Comparison of ENCODE assay signal across 10 mouse cellular contexts in the genomic region with DNA sequence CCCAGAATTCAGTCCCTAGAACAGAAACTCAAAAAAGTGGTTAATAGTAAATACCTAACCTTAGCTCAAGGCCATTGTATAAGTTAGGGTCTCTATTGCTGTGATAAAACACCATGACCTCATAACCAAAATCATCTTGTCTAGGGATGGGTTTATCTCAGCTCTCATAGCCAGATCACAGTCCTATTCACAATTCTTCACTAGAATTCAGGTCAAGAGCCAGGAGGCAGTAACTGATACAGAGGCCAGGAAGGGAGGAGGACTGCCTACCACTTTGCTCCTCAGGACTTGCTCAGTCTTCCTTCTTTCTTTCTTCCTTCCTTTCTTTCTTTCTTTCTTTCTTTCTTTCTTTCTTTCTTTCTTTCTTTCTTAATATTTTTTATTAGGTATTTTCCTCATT. TPM values are rescaled to one million over a fixed set of nuclear protein-coding genes. Genes with fewer than 3 reads are reported as not detected.
DNase-seq lines count a peak whose midpoint lies in the region; ATAC-seq and TF ChIP-seq lines count a peak whose summit lies in the region.
"Had no signal": no experiment of that assay in that cellular context is flagged by ENCODE, and none has a peak within 500 bp of the region (broad histone marks: within the 10 kb centered on the region; RNA-seq: fewer than 3 reads in every experiment).

No protein-coding gene starts in this region.

- no peak for DNase-seq in heart, postnatal 0 days (ENCODE audit: low spot score)
- DNase-seq in heart, adult 9 months (ENCODE audit: low spot score in 2 of 2): no peak
- DNase-seq in c-Kit-positive CD71-positive TER-119-negative erythroid progenitor cells, embryonic 14.5 days (ENCODE audit: low read depth): peak; percentile 44
- DNase-seq in hindbrain, embryonic 14.5 days (ENCODE audit: low spot score): no peak
- DNase-seq in midbrain, embryonic 14.5 days: no peak
- DNase-seq in thymus, adult 18-20 months: no peak
- no peak for DNase-seq in ovary, postnatal 36 days (ENCODE audit: low spot score)
- DNase-seq in urinary bladder, postnatal 4 days (ENCODE audit: low spot score in 2 of 2): no peak
- DNase-seq: cerebellum, adult 18-20 months had no signal

- H3K9me3 ChIP-seq in heart, postnatal 0 days (replicated peaks; ENCODE audit: control insufficient read depth, low read length): no peaks in the 10 kb centered on the region
- no peaks in the 10 kb centered on the region for H3K9me3 ChIP-seq in hindbrain, embryonic 14.5 days (ENCODE audit: control insufficient read depth, low read length)
- no peaks in the 10 kb centered on the region for H3K9me3 ChIP-seq in midbrain, embryonic 14.5 days (ENCODE audit: control insufficient read depth, low read length)

- H3K36me3 ChIP-seq in heart, postnatal 0 days (replicated peaks; ENCODE audit: control insufficient read depth, insufficient read depth, low read length): 0 out of 2 replicates have a peak, but pooled peaks cover 3% of the 10 kb centered on the region
- peaks cover 7% of the 10 kb centered on the region; the same call in 1 of the 2 replicates for H3K36me3 ChIP-seq in hindbrain, embryonic 14.5 days (replicated peaks; ENCODE audit: control insufficient read depth, insufficient read depth)
- peaks cover 9% of the 10 kb centered on the region; the same call in 1 of the 2 replicates for H3K36me3 ChIP-seq in midbrain, embryonic 14.5 days (ENCODE audit: control insufficient read depth, insufficient read depth, low read length)

- no peak overlapping the region for H3K9ac ChIP-seq in heart, postnatal 0 days (replicated peaks; ENCODE audit: low read depth, low read length)
- no peak overlapping the region for H3K9ac ChIP-seq in hindbrain, embryonic 14.5 days
- H3K9ac ChIP-seq in midbrain, embryonic 14.5 days (replicated peaks; ENCODE audit: low read length): no peak overlapping the region; the same call in 1 of the 2 replicates

- TF ChIP-seq EP300 in heart, postnatal 0 days (IDR thresholded peaks at IDR 0.05; ENCODE audit: low read depth): no peak

- 0 out of 2 replicates have a peak overlapping the region, but pooled peaks have one; percentile 1 for H3K4me3 ChIP-seq in heart, postnatal 0 days (ENCODE audit: low read depth, low read length)
- H3K4me3 ChIP-seq in hindbrain, embryonic 14.5 days (replicated peaks; ENCODE audit: low read length): no peak overlapping the region
- 0 out of 2 replicates have a peak overlapping the region, but pooled peaks have one; percentile 5 for H3K4me3 ChIP-seq in midbrain, embryonic 14.5 days (replicated peaks; ENCODE audit: low read depth, low read length)

- no peak for ATAC-seq in heart, postnatal 0 days (ENCODE audit: insufficient read depth, low read depth)
- ATAC-seq in hindbrain, embryonic 14.5 days (ENCODE audit: low FRiP score): no peak
- ATAC-seq in midbrain, embryonic 14.5 days (ENCODE audit: low FRiP score, low TSS enrichment): no peak
- ATAC-seq: inflammation-experienced regulatory T-cells, adult 6 months had no signal

- no peak for TF ChIP-seq CTCF in heart, postnatal 0 days (IDR thresholded peaks at IDR 0.05; ENCODE audit: low read depth)

- peak overlapping the region; percentile 43; the same call in 1 of the 2 replicates for H3K4me2 ChIP-seq in heart, postnatal 0 days (ENCODE audit: low read depth, low read length)
- peak overlapping the region; percentile 36 for H3K4me2 ChIP-seq in hindbrain, embryonic 14.5 days (replicated peaks)
- H3K4me2 ChIP-seq in midbrain, embryonic 14.5 days (ENCODE audit: low read length): peak overlapping the region; percentile 39

- H3K27ac ChIP-seq in heart, postnatal 0 days (ENCODE audit: low read depth): no peak overlapping the region
- no peak overlapping the region for H3K27ac ChIP-seq in hindbrain, embryonic 14.5 days
- no peak overlapping the region for H3K27ac ChIP-seq in midbrain, embryonic 14.5 days (replicated peaks; ENCODE audit: low read depth, low read length)

- H3K4me1 ChIP-seq in heart, postnatal 0 days (ENCODE audit: control insufficient read depth, insufficient read depth): peaks cover 6% of the 10 kb centered on the region; the same call in 1 of the 2 replicates
- peaks cover 9% of the 10 kb centered on the region for H3K4me1 ChIP-seq in hindbrain, embryonic 14.5 days (replicated peaks; ENCODE audit: control insufficient read depth, insufficient read depth, low read length)
- H3K4me1 ChIP-seq in midbrain, embryonic 14.5 days (ENCODE audit: control insufficient read depth, insufficient read depth, low read length): peaks cover 5% of the 10 kb centered on the region; the same call in 1 of the 2 replicates

- no peaks in the 10 kb centered on the region for H3K27me3 ChIP-seq in heart, postnatal 0 days (ENCODE audit: control insufficient read depth, insufficient read depth, low read length)
- no peaks in the 10 kb centered on the region for H3K27me3 ChIP-seq in hindbrain, embryonic 14.5 days (ENCODE audit: control insufficient read depth, insufficient read depth, low read length)
- no peaks in the 10 kb centered on the region for H3K27me3 ChIP-seq in midbrain, embryonic 14.5 days (ENCODE audit: control insufficient read depth, insufficient read depth, low read length)

RNA-seq across cellular contexts. Expression of a gene that starts 1.5 kb away (rescaled TPM):
- 4.1 and 12.1 TPM in 2 replicates for total RNA-seq in heart, postnatal 0 days (2014; rRNA removed; ENCODE audit: low replicate concordance)
- polyA plus RNA-seq in heart, postnatal 0 days (2015; fragmentation: Nextera tagmentation; extraction: Ambion mirVana): 5.6 TPM in 2 replicates
- 16.6 and 20.7 TPM in 2 replicates for polyA plus RNA-seq in hindbrain, embryonic 14.5 days (2014; fragmentation: Nextera tagmentation; extraction: Ambion mirVana)
- polyA plus RNA-seq in midbrain, embryonic 14.5 days (2014; fragmentation: Nextera tagmentation; extraction: Ambion mirVana): 19.2 and 25.5 TPM in 2 replicates

RNA-seq across cellular contexts. Expression of a gene that starts 1.5 kb away (rescaled TPM):
- total RNA-seq in heart, postnatal 0 days (2014; rRNA removed; ENCODE audit: low replicate concordance): 3.5 and 7.4 TPM in 2 replicates
- polyA plus RNA-seq in heart, postnatal 0 days (2015; fragmentation: Nextera tagmentation; extraction: Ambion mirVana): 4.1 and 4.5 TPM in 2 replicates
- polyA plus RNA-seq in hindbrain, embryonic 14.5 days (2014; fragmentation: Nextera tagmentation; extraction: Ambion mirVana): 9.1 and 10.1 TPM in 2 replicates
- polyA plus RNA-seq in midbrain, embryonic 14.5 days (2014; fragmentation: Nextera tagmentation; extraction: Ambion mirVana): 9.4 and 11.6 TPM in 2 replicates

RNA-seq across cellular contexts. Expression of a gene that starts 34.6 kb away (rescaled TPM):
- 0.08 TPM in 1 of 2 replicates, not detected in the other for total RNA-seq in heart, postnatal 0 days (2014; rRNA removed; ENCODE audit: low replicate concordance)
- polyA plus RNA-seq in heart, postnatal 0 days (2015; fragmentation: Nextera tagmentation; extraction: Ambion mirVana): not detected in 2 replicates
- polyA plus RNA-seq in hindbrain, embryonic 14.5 days (2014; fragmentation: Nextera tagmentation; extraction: Ambion mirVana): 0.18 TPM in 1 of 2 replicates, not detected in the other
- polyA plus RNA-seq in midbrain, embryonic 14.5 days (2014; fragmentation: Nextera tagmentation; extraction: Ambion mirVana): 0.34 TPM in 1 of 2 replicates, not detected in the other
- polyA plus RNA-seq: inflammation-experienced regulatory T-cells, adult 6 months had no signal
